Mouse (Mus musculus) G1E (cell line): ENCODE measurements around the gene Cdc27.

Experiments
- CTCF ChIP-seq: IDR thresholded peaks from 2 replicates; pipeline ENCODE4 v1.5.1; 2012; ENCODE audit warnings: low read depth, low read length, inconsistent platforms, mixed read lengths
- GATA1 ChIP-seq: IDR thresholded peaks from 2 replicates; pipeline ENCODE4 v1.6.1; 2012; ENCODE audit warnings: borderline replicate concordance, low read length, inconsistent platforms, mixed read lengths
- GATA2 ChIP-seq: IDR thresholded peaks from 2 replicates; pipeline ENCODE4 v1.6.1; 2012; ENCODE audit warnings: low read depth, low read length, inconsistent platforms, borderline replicate concordance

DNA sequence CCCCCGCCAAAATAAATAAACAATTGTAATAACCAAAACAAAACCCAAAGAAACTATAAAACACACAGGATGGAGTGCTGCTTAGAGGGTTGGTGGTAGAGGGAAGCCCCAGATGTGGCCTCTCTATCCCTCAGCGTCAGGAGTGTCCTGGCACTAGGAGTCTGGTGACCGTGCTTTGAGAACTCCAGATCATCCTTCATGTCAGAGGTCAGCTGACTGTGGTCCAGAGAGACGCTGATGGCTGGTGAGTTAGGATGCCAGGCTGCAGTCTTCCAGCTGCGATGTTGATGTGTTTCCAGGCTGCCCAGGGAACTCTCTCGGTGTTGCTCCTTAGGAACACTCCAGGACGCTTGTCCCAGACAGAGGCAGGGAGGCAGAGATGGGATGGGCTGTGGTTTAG is 21.7 kb upstream of the Cdc27 start:
- TF ChIP-seq CTCF (no peak), GATA1 (no peak), GATA2 (no peak)
